Mouse (Mus musculus): ENCODE measurements around the gene Fscn3. TPM values are rescaled to one million over a fixed set of nuclear protein-coding genes. Genes with fewer than 3 reads are reported as not detected.

Gene Fscn3
- polyA plus RNA-seq, 1 experiment from 2014 or later, result not detected

- 0 out of 2 replicates have a peak overlapping the region, but pooled peaks have one; percentile 22 for H3K9ac ChIP-seq (ENCODE audit: low read depth, low read length)
Observed at GRCm38 (mm10) chr6:28422651-28423290, 4.8 kb upstream of the Fscn3 start.

GRCm38 (mm10) chr6:28423313-28423712, 4.3 kb upstream of the Fscn3 start, which contains the start of gene Arf5:
TSS of gene Arf5 (plus strand) at chr6:28423560.
- no peaks in the 10 kb centered on the region for H3K27me3 ChIP-seq (ENCODE audit: control insufficient read depth, insufficient read depth, low read length)
- H3K9ac ChIP-seq (ENCODE audit: low read depth, low read length), result peak within 1 kb of the TSS; percentile 93
- peak within 1 kb of the TSS; percentile 74 for H3K4me2 ChIP-seq
- peak within 1 kb of the TSS; percentile 95 for H3K4me3 ChIP-seq (ENCODE audit: low read depth, low read length)
- peaks cover 31% of the 10 kb centered on the region for H3K4me1 ChIP-seq (ENCODE audit: control insufficient read depth, insufficient read depth, low read length)
- WGBS (ENCODE audit: insufficient replicate concordance), result 2% methylated on average over 41 of the region's 42 CpGs
- peaks cover 25% of the 10 kb centered on the region for H3K36me3 ChIP-seq (ENCODE audit: control insufficient read depth, insufficient read depth, low read length)
- peak within 1 kb of the TSS; percentile 88 for H3K27ac ChIP-seq (ENCODE audit: low read depth, low read length)
- ATAC-seq (replicated peaks; ENCODE audit: insufficient number of reproducible peaks, low FRiP score, low TSS enrichment), result peak; percentile 76
- H3K9me3 ChIP-seq (replicated peaks; ENCODE audit: control insufficient read depth, low read length), result no peaks in the 10 kb centered on the region

More at GRCm38 (mm10) chr6:28422651-28423290, 4.8 kb upstream of the Fscn3 start:
- Histone ChIP-seq H3K27me3 (ENCODE audit: control insufficient read depth, insufficient read depth, low read length) (no peaks in the 10 kb centered on the region), H3K4me2 (peak overlapping the region; percentile 56), H3K36me3 (ENCODE audit: control insufficient read depth, insufficient read depth, low read length) (peaks cover 30% of the 10 kb centered on the region), H3K4me3 (ENCODE audit: low read depth, low read length) (peak overlapping the region; percentile 95), H3K9me3 (replicated peaks; ENCODE audit: control insufficient read depth, low read length) (no peaks in the 10 kb centered on the region), H3K4me1 (ENCODE audit: control insufficient read depth, insufficient read depth, low read length) (peaks cover 31% of the 10 kb centered on the region), H3K27ac (ENCODE audit: low read depth, low read length) (no peak overlapping the region)
- ATAC-seq (replicated peaks; ENCODE audit: insufficient number of reproducible peaks, low FRiP score, low TSS enrichment), result peak; percentile 1; the same call in 1 of the 2 replicates
- WGBS (ENCODE audit: insufficient replicate concordance), result 68% methylated on average over 15 of the region's 15 CpGs

- peaks cover 31% of the 10 kb centered on the region for H3K4me1 ChIP-seq (ENCODE audit: control insufficient read depth, insufficient read depth, low read length)
- H3K27ac ChIP-seq (ENCODE audit: low read depth, low read length), result peak overlapping the region; percentile 88
- peaks cover 19% of the 10 kb centered on the region for H3K36me3 ChIP-seq (ENCODE audit: control insufficient read depth, insufficient read depth, low read length)
- peak; percentile 49 for ATAC-seq (replicated peaks; ENCODE audit: insufficient number of reproducible peaks, low FRiP score, low TSS enrichment)
- no peaks in the 10 kb centered on the region for H3K9me3 ChIP-seq (replicated peaks; ENCODE audit: control insufficient read depth, low read length)
- 6% methylated on average over 37 of the region's 46 CpGs for WGBS (ENCODE audit: insufficient replicate concordance)
- H3K27me3 ChIP-seq (ENCODE audit: control insufficient read depth, insufficient read depth, low read length), result no peaks in the 10 kb centered on the region
- H3K4me2 ChIP-seq, result peak overlapping the region; percentile 74
- H3K4me3 ChIP-seq (ENCODE audit: low read depth, low read length), result peak overlapping the region; percentile 95
- peak overlapping the region; percentile 93 for H3K9ac ChIP-seq (ENCODE audit: low read depth, low read length)
Observed at GRCm38 (mm10) chr6:28423767-28424695, 3.6 kb upstream of the Fscn3 start.

GRCm38 (mm10) chr6:28425019-28425418, 2.6 kb upstream of the Fscn3 start:
- Histone ChIP-seq H3K9ac (ENCODE audit: low read depth, low read length) (peak overlapping the region; percentile 49), H3K4me1 (ENCODE audit: control insufficient read depth, insufficient read depth, low read length) (peaks cover 26% of the 10 kb centered on the region), H3K27ac (ENCODE audit: low read depth, low read length) (peak overlapping the region; percentile 59)

GRCm38 (mm10) chr6:28428290-28428689, 701 bp downstream of the Fscn3 start, which contains the start of gene Gcc1:
TSS of gene Gcc1 (minus strand) at chr6:28428390.
- Histone ChIP-seq H3K4me2 (no peak within 1 kb of the TSS), H3K9ac (ENCODE audit: low read depth, low read length) (no peak within 1 kb of the TSS), H3K27ac (ENCODE audit: low read depth, low read length) (no peak within 1 kb of the TSS), H3K4me3 (ENCODE audit: low read depth, low read length) (no peak within 1 kb of the TSS), H3K36me3 (ENCODE audit: control insufficient read depth, insufficient read depth, low read length) (peaks cover 18% of the 10 kb centered on the region), H3K4me1 (ENCODE audit: control insufficient read depth, insufficient read depth, low read length) (peaks cover 11% of the 10 kb centered on the region), H3K27me3 (ENCODE audit: control insufficient read depth, insufficient read depth, low read length) (no peaks in the 10 kb centered on the region), H3K9me3 (replicated peaks; ENCODE audit: control insufficient read depth, low read length) (no peaks in the 10 kb centered on the region)
- no peak for ATAC-seq (replicated peaks; ENCODE audit: insufficient number of reproducible peaks, low FRiP score, low TSS enrichment)
- 80% methylated on average over 3 of the region's 3 CpGs for WGBS (ENCODE audit: insufficient replicate concordance)

More at GRCm38 (mm10) chr6:28425019-28425418, 2.6 kb upstream of the Fscn3 start:
- no peak for ATAC-seq (replicated peaks; ENCODE audit: insufficient number of reproducible peaks, low FRiP score, low TSS enrichment)
- peaks cover 18% of the 10 kb centered on the region for H3K36me3 ChIP-seq (ENCODE audit: control insufficient read depth, insufficient read depth, low read length)
- H3K4me2 ChIP-seq, result peak overlapping the region; percentile 74
- H3K27me3 ChIP-seq (ENCODE audit: control insufficient read depth, insufficient read depth, low read length), result no peaks in the 10 kb centered on the region
- WGBS (ENCODE audit: insufficient replicate concordance), result 63% methylated on average over 6 of the region's 6 CpGs
- H3K4me3 ChIP-seq (ENCODE audit: low read depth, low read length), result peak overlapping the region; percentile 95
- no peaks in the 10 kb centered on the region for H3K9me3 ChIP-seq (replicated peaks; ENCODE audit: control insufficient read depth, low read length)

- Histone ChIP-seq H3K27me3 (ENCODE audit: control insufficient read depth, insufficient read depth, low read length) (no peaks in the 10 kb centered on the region), H3K27ac (ENCODE audit: low read depth, low read length) (no peak overlapping the region), H3K4me2 (no peak overlapping the region), H3K4me1 (ENCODE audit: control insufficient read depth, insufficient read depth, low read length) (peaks cover 2% of the 10 kb centered on the region), H3K4me3 (ENCODE audit: low read depth, low read length) (no peak overlapping the region), H3K9me3 (replicated peaks; ENCODE audit: control insufficient read depth, low read length) (no peaks in the 10 kb centered on the region), H3K9ac (ENCODE audit: low read depth, low read length) (no peak overlapping the region), H3K36me3 (ENCODE audit: control insufficient read depth, insufficient read depth, low read length) (peaks cover 15% of the 10 kb centered on the region)
- 83% methylated on average over 11 of the region's 11 CpGs for WGBS (ENCODE audit: insufficient replicate concordance)
- no peak for ATAC-seq (replicated peaks; ENCODE audit: insufficient number of reproducible peaks, low FRiP score, low TSS enrichment)
Observed at GRCm38 (mm10) chr6:28429870-28430269, 2.3 kb downstream of the Fscn3 start.

GRCm38 (mm10) chr6:28430795-28431537, 3.4 kb downstream of the Fscn3 start:
- no peaks in the 10 kb centered on the region for H3K4me1 ChIP-seq (ENCODE audit: control insufficient read depth, insufficient read depth, low read length)
- H3K27ac ChIP-seq (ENCODE audit: low read depth, low read length), result no peak overlapping the region
- WGBS (ENCODE audit: insufficient replicate concordance), result 78% methylated on average over 10 of the region's 10 CpGs
- ATAC-seq (replicated peaks; ENCODE audit: insufficient number of reproducible peaks, low FRiP score, low TSS enrichment), result no peak
- H3K4me3 ChIP-seq (ENCODE audit: low read depth, low read length), result no peak overlapping the region
- peaks cover 8% of the 10 kb centered on the region for H3K36me3 ChIP-seq (ENCODE audit: control insufficient read depth, insufficient read depth, low read length)
- no peak overlapping the region for H3K9ac ChIP-seq (ENCODE audit: low read depth, low read length)
- H3K4me2 ChIP-seq, result no peak overlapping the region
- no peaks in the 10 kb centered on the region for H3K9me3 ChIP-seq (replicated peaks; ENCODE audit: control insufficient read depth, low read length)
- no peaks in the 10 kb centered on the region for H3K27me3 ChIP-seq (ENCODE audit: control insufficient read depth, insufficient read depth, low read length)

DNA sequence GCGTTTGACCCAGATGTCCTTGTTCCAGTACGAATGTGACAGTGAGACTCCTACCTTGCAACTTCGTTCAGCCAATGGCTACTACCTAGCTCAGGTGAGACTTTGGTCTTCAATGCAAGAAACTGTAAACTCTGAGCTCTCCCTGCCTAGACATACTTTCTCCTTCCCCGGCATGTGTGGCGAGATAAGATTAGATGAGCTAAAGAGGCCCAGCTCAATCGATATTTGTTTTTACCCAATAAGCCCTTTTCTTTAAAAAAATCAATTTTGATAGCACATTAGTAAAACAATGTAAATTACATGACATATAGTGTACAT, 3.9 kb downstream of the Fscn3 start:
- 57% methylated on average over 6 of the region's 6 CpGs for WGBS (ENCODE audit: insufficient replicate concordance)
- no peaks in the 10 kb centered on the region for H3K4me1 ChIP-seq (ENCODE audit: control insufficient read depth, insufficient read depth, low read length)
- H3K4me2 ChIP-seq, result no peak overlapping the region
- no peaks in the 10 kb centered on the region for H3K9me3 ChIP-seq (replicated peaks; ENCODE audit: control insufficient read depth, low read length)
- no peak overlapping the region for H3K4me3 ChIP-seq (ENCODE audit: low read depth, low read length)
- no peak overlapping the region for H3K27ac ChIP-seq (ENCODE audit: low read depth, low read length)
- H3K9ac ChIP-seq (ENCODE audit: low read depth, low read length), result no peak overlapping the region
- peaks cover 3% of the 10 kb centered on the region; the same call in 1 of the 2 replicates for H3K36me3 ChIP-seq (ENCODE audit: control insufficient read depth, insufficient read depth, low read length)
- no peaks in the 10 kb centered on the region for H3K27me3 ChIP-seq (ENCODE audit: control insufficient read depth, insufficient read depth, low read length)
- no peak for ATAC-seq (replicated peaks; ENCODE audit: insufficient number of reproducible peaks, low FRiP score, low TSS enrichment)
